Mouse (Mus musculus) heart, adult 10 weeks (tissue): Measurements from ENCODE around the gene Sprr2a1. TPM values are rescaled to one million over a fixed set of nuclear protein-coding genes. Genes with fewer than 3 reads are reported as not detected.

Experiments
- polyA plus RNA-seq: library from polyadenylated mRNA; stranded (reverse); fragments of 350-450 nt; fragmentation: Illumina TruSeq; extraction: RNeasy Lipid Tissue Mini Kit (QIAGEN cat#74804); gene quantifications from one replicate; pipeline ENCODE4 v1.2.3, GENCODE M21; 2014; ENCODE audit warnings: low read depth, low replicate concordance

Sprr2a1 gene
- not detected for polyA plus RNA-seq

DNA sequence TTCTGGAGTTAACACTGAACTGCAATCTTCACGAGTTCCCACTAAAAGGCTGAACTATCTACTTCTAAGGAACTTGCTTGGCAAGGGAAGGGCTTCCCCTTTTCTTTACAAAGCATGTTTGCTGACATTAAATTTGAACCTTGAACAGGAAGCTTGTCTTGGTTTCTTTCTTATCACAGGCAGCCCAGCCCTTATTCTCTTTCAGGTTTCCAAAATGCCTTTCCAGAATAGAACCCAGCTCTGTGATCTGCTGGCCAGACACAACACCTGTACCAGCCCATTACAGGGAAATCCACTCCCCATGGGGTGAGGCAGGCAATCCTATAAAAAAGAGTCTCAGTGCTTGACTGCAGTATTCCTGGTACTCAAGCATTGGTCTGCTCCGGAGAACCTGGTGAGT lies at the start of gene Sprr2a1, which contains the start of gene Sprr2a2:
Sprr2a1 (plus strand) TSS at position 231 of the 400 bp plus-strand sequence.
Sprr2a2 (plus strand) TSS at position 352 of the 400 bp plus-strand sequence.

Other genes starting within 250 kb of the Sprr2a1 start
- not detected for gene Pglyrp3, start 201.2 kb upstream of the Sprr2a1 start, polyA plus RNA-seq
- not detected for gene Lor, start 132.7 kb upstream of the Sprr2a1 start, polyA plus RNA-seq
- not detected for gene Prr9, start 91.9 kb upstream of the Sprr2a1 start, polyA plus RNA-seq
- gene Lelp1, start 73.1 kb upstream of the Sprr2a1 start, polyA plus RNA-seq, result not detected
- gene Sprr2a2, start 121 bp downstream of the Sprr2a1 start, polyA plus RNA-seq, result 2.5 TPM
- not detected for gene Sprr2a3, start 69.6 kb downstream of the Sprr2a1 start, polyA plus RNA-seq
- gene Sprr2b, start 100.8 kb downstream of the Sprr2a1 start, polyA plus RNA-seq, result not detected
- not detected for gene Sprr2d, start 123.3 kb downstream of the Sprr2a1 start, polyA plus RNA-seq
- gene Sprr2e, start 136.3 kb downstream of the Sprr2a1 start, polyA plus RNA-seq, result not detected
- gene Sprr2f, start 149.4 kb downstream of the Sprr2a1 start, polyA plus RNA-seq, result not detected
- not detected for gene Sprr2h, start 169.9 kb downstream of the Sprr2a1 start, polyA plus RNA-seq
- not detected for gene Sprr2i, start 192.2 kb downstream of the Sprr2a1 start, polyA plus RNA-seq
- not detected for gene Sprr2j-ps, start 202.3 kb downstream of the Sprr2a1 start, polyA plus RNA-seq
- gene Gm9774, start 213.6 kb downstream of the Sprr2a1 start, polyA plus RNA-seq, result 4.6 TPM
- not detected for gene Sprr2k, start 216.8 kb downstream of the Sprr2a1 start, polyA plus RNA-seq
- gene Sprr1b, start 223.0 kb downstream of the Sprr2a1 start, polyA plus RNA-seq, result not detected
- not detected for gene Sprr3, start 242.9 kb downstream of the Sprr2a1 start, polyA plus RNA-seq